Mouse (Mus musculus) retina, embryonic 14.5 days (tissue): ENCODE measurements around the gene Slc10a2.
A peak's percentile ranks its signal among the peaks of the same experiment; 100 is the strongest.
"Not testable (repeated sequence)": the region's sequence is repeated elsewhere in the genome, so short reads cannot be mapped to it uniquely, and the experiment has no call there.

ENCODE experiments used
- DNase-seq: peaks from one replicate; pipeline ENCODE4 v3.0.0-alpha.2; 2015; ENCODE audit warnings: low spot score

Slc10a2 gene

DNA sequence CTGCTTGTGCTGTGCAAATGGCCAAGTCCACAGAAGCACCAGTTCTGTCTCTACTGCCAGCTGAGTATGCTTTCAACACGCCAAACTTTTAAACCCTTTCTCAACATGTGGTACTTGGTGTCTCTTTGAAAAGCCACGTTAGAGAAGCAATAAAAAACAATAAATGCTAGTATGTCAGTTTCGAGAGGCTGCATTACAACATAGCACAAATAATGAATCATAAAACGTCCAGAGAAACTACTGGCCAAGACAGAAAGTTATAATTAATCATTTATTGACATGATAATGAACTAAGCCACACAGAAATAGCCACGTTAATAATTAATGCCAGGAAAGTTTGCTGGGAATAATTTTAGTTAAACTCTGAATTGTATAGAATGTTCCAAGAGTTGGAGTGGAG, at the start of gene Slc10a2:
Gene Slc10a2, minus strand, starts transcription at position 166 of the 400 bp plus-strand sequence.
- DNase-seq = no peak

GRCm38 (mm10) chr8:5129322-5129829, 24.2 kb upstream of the Slc10a2 start:
- DNase-seq = no peak

DNA sequence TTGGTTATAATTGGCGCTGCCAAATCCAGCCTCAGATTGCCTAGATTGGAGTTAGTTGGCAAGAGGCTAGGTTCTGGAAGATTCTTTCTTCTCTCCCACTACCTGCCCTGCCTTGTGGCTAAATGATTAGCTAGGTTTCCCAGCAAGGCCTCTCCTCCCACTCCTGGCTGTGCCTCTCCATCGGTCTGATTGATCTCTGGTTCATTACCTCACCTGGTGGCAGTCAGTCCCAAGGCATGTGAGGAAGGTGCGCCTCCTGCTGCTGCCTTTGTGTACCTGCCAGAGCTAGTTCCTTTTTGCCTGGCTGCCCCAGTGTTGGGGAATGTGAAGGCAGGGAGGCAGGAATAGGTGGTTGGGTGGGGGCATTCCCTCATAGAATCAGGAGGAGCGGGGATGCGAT, 1.7 kb upstream of the Slc10a2 start:
- no peak for DNase-seq

DNA sequence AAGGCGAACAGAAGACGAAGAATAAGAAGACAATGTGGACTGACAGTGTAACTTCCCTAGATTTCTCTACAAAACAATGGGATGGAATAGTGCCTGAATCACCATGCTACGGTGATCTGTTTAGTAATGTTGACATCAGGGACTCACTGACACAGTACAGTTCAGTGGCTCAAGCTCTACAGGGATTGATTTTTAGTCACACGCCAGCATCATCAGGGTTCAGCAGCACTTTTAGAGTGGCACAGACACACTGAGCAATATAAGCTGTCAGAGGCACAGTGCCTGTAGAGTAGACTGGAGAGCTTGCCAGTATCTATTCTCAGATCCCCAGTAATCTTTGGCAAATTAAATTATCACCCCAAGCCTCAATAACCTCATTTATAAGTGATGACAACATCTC, 9.8 kb downstream of the Slc10a2 start:
- DNase-seq = peak; percentile 13

DNA sequence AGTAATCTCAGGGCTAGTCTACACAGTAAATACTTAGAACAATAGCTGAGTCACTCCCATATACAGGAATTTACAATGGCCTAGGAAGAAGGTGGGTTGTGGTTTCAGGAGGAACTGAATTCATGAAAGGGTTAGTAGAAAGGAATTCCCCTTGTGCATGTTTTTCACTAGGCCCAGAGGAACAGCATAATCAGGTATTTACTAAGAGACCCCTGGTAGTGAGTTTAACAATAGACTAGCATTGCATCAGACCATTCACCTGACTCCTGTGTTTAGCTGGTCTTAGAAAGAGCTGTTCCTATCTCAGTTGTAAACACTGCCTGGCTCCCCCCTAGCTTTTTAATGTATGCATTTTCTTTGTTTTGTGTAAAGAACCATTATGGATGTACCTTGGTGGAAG, 11.2 kb downstream of the Slc10a2 start:
- not testable (repeated sequence) for DNase-seq

- DNase-seq = no peak
Measured at GRCm38 (mm10) chr8:5073654-5074293, 31.4 kb downstream of the Slc10a2 start.

DNA sequence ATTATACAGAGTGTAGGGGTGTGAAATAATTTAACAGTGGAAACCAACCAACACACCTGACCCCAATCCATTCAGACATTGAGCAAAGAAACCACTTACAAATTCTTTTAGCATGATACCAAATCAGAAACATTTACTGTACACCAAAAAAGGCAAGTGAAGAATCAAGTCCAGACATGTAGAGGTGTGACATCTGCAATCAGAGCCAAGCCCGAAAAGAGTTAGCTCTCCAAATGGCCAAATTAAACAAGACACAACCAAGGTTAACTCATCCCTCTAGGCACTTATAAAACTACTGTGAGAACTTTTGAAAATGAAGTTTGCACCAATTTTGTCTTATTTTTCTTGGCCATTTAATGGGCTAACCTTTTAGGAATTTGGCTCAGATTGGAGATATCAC, 46.3 kb downstream of the Slc10a2 start:
- no peak for DNase-seq

DNA sequence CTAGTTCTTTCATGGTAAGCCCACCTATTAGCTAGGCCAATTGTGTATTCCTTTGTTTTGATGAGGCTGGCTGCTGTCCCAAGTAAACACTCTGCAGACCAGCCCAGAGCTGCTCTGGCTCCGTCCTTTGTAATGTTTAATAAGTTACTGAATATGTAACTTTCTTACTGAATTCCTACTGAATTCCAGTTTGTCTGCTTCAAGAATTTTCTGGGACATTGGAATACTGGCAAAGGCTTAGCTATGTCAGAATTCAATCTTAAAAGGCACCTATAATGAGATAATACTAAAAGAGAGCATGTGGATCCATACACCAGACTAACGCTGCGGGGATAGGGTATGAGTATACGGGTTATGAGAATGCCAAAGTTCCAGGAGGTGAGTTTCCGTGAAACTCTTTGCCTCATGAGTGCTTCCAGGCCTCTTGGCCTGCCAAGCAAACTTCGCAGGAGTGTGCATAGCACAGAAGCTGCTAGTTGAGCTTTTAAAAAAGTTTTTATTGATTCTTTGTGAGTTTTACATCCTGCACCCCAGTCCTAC, 60.7 kb downstream of the Slc10a2 start:
- DNase-seq = not testable (repeated sequence)

GRCm38 (mm10) chr8:5038811-5039561, 66.2 kb downstream of the Slc10a2 start:
- no peak for DNase-seq
